Mouse (Mus musculus): ENCODE measurements around the gene Sh3kbp1. TPM values are rescaled to one million over a fixed set of nuclear protein-coding genes. Genes with fewer than 3 reads are reported as not detected.

The Sh3kbp1 gene
- total and polyA plus RNA-seq, 3 experiments, result 45.4 to 85.8 (median 48.2) TPM

- peaks cover 0 to 30% of the 10 kb centered on the region in 2 experiments for H3K36me3 ChIP-seq (replicated peaks in 1 of 2; ENCODE audit: control insufficient read depth in 1 of 2, insufficient read depth in 1 of 2, low read length in 1 of 2)
- H3K4me2 ChIP-seq (ENCODE audit: insufficient read depth, low read depth, poor library complexity, severe bottlenecking), result no peak overlapping the region
- no peak overlapping the region for H3K27ac ChIP-seq (ENCODE audit: insufficient read depth, low read depth)
- in situ Hi-C loops (cut with MboI; ENCODE audit: low pct_ligation_motif_present, low pct_unique_long_range_greater_than_20kb, low sequenced_read_pairs) (no loop called here), dilution Hi-C loops (cut with MboI; ENCODE audit: extremely low pct_ligation_motif_present, extremely low pct_unique_long_range_greater_than_20kb, low sequenced_read_pairs) (no loop called here)
- no peaks in the 10 kb centered on the region for H3K4me1 ChIP-seq (ENCODE audit: control insufficient read depth in 1 of 2, insufficient read depth in 2 of 2)
- no peak overlapping the region for H3K4me3 ChIP-seq (replicated peaks in 1 of 3; ENCODE audit: low read depth in 2 of 3, low read length in 2 of 3, poor library complexity in 1 of 3)
- TF ChIP-seq MYC (IDR thresholded peaks at IDR 0.05; ENCODE audit: low read depth, low read length) (no peak), JUN (IDR thresholded peaks at IDR 0.05; ENCODE audit: insufficient read depth, low read depth, low read length) (no peak), NELFE (IDR thresholded peaks at IDR 0.05; ENCODE audit: low read depth, low read length) (no peak), NRF1 (IDR thresholded peaks at IDR 0.05; ENCODE audit: low read depth, low read length) (no peak), ZC3H11A (IDR thresholded peaks at IDR 0.05; ENCODE audit: low read depth, low read length) (no peak), ETS1 (conservative IDR thresholded peaks at IDR 0.05; ENCODE audit: low read depth, low read length) (no peak), CTCF (conservative IDR thresholded peaks at IDR 0.05 in 1 of 2, IDR thresholded peaks at IDR 0.05 in 1 of 2; ENCODE audit: low read depth in 2 of 2, low read length in 2 of 2) (no peak), MAFK (IDR thresholded peaks at IDR 0.05; ENCODE audit: insufficient replicate concordance, low read length) (no peak), PAX5 (IDR thresholded peaks at IDR 0.05; ENCODE audit: low read length) (no peak), EP300 (IDR thresholded peaks at IDR 0.05; ENCODE audit: low read length) (no peak), HCFC1 (IDR thresholded peaks at IDR 0.05; ENCODE audit: low read depth, low read length) (no peak), POLR2A (IDR thresholded peaks at IDR 0.05; ENCODE audit: low read depth, low read length) (no peak), KAT2A (IDR thresholded peaks at IDR 0.05; ENCODE audit: insufficient replicate concordance, low read length) (no peak), ZMIZ1 (IDR thresholded peaks at IDR 0.05; ENCODE audit: low read depth, low read length) (no peak), TCF12 (IDR thresholded peaks at IDR 0.05; ENCODE audit: low read depth, low read length) (no peak), GABPA (IDR thresholded peaks at IDR 0.05; ENCODE audit: insufficient replicate concordance, low read depth, low read length) (no peak)
- H3K9ac ChIP-seq (ENCODE audit: insufficient read depth, low read depth), result no peak overlapping the region
- no peaks in the 10 kb centered on the region for H3K9me3 ChIP-seq (replicated peaks; ENCODE audit: low read length)
- H3K79me2 ChIP-seq (replicated peaks; ENCODE audit: control insufficient read depth, extremely low read depth, insufficient read depth, poor library complexity, severe bottlenecking), result no peaks in the 10 kb centered on the region
- no peaks in the 10 kb centered on the region for H3K27me3 ChIP-seq (replicated peaks)
- no peak for DNase-seq (ENCODE audit: extremely low read depth)
Observed at GRCm38 (mm10) chrX:159942569-159942968, 315.5 kb downstream of the Sh3kbp1 start.

GRCm38 (mm10) chrX:159943586-159943985, 316.5 kb downstream of the Sh3kbp1 start:
- no peaks in the 10 kb centered on the region for H3K79me2 ChIP-seq (replicated peaks; ENCODE audit: control insufficient read depth, extremely low read depth, insufficient read depth, poor library complexity, severe bottlenecking)
- H3K27ac ChIP-seq (ENCODE audit: insufficient read depth, low read depth), result no peak overlapping the region
- H3K36me3 ChIP-seq (replicated peaks in 1 of 2; ENCODE audit: control insufficient read depth in 1 of 2, insufficient read depth in 1 of 2, low read length in 1 of 2), result peaks cover 0 to 33% of the 10 kb centered on the region in 2 experiments
- H3K4me3 ChIP-seq (replicated peaks in 1 of 3; ENCODE audit: low read depth in 2 of 3, low read length in 2 of 3, poor library complexity in 1 of 3), result no peak overlapping the region
- H3K4me1 ChIP-seq (ENCODE audit: control insufficient read depth in 1 of 2, insufficient read depth in 2 of 2), result no peaks in the 10 kb centered on the region
- no peaks in the 10 kb centered on the region for H3K27me3 ChIP-seq (replicated peaks)
- dilution Hi-C loops (cut with MboI; ENCODE audit: extremely low pct_ligation_motif_present, extremely low pct_unique_long_range_greater_than_20kb, low sequenced_read_pairs), result no loop called here
- no peak overlapping the region for H3K9ac ChIP-seq (ENCODE audit: insufficient read depth, low read depth)
- no peak for DNase-seq (ENCODE audit: extremely low read depth)
- in situ Hi-C loops (cut with MboI; ENCODE audit: low pct_ligation_motif_present, low pct_unique_long_range_greater_than_20kb, low sequenced_read_pairs), result no loop called here
- H3K9me3 ChIP-seq (replicated peaks; ENCODE audit: low read length), result no peaks in the 10 kb centered on the region
- TF ChIP-seq RCOR1 (conservative IDR thresholded peaks at IDR 0.05; ENCODE audit: low read depth, low read length) (no peak), NRF1 (IDR thresholded peaks at IDR 0.05; ENCODE audit: low read depth, low read length) (no peak), MAZ (IDR thresholded peaks at IDR 0.05; ENCODE audit: low read depth, low read length) (no peak), POLR2A (IDR thresholded peaks at IDR 0.05; ENCODE audit: low read depth, low read length) (no peak), TBP (conservative IDR thresholded peaks at IDR 0.05; ENCODE audit: low read depth, low read length) (no peak), NELFE (IDR thresholded peaks at IDR 0.05; ENCODE audit: low read depth, low read length) (no peak)
- no peak overlapping the region for H3K4me2 ChIP-seq (ENCODE audit: insufficient read depth, low read depth, poor library complexity, severe bottlenecking)
